Comparison of ENCODE assay signal across 10 mouse cellular contexts in genomic region chr7:115426161-115426982, GRCm38 (mm10).
DNase-seq lines count a peak whose midpoint lies in the region; ATAC-seq lines count a peak whose summit lies in the region.
"Had no signal": no experiment of that assay in that cellular context is flagged by ENCODE, and none has a peak within 500 bp of the region (broad histone marks: within the 10 kb centered on the region; RNA-seq: fewer than 3 reads in every experiment).

No protein-coding gene starts in this region.

- peak; percentile 92 for DNase-seq in heart, adult 11 months
- DNase-seq in heart, postnatal 36 days, result no peak
- DNase-seq in cerebellum, adult 11-12 months, result peak; percentile 25
- DNase-seq in frontal cortex, postnatal 10 days (ENCODE audit: low spot score in 2 of 2), result peak; percentile 18 to 27
- DNase-seq in left cerebral cortex, postnatal 4 days, result peak; percentile 37
- DNase-seq in urinary bladder, postnatal 14 days (ENCODE audit: low spot score), result no peak
- DNase-seq in adrenal gland, adult 18-20 months (ENCODE audit: low spot score in 2 of 2), result no peak
- DNase-seq: lung, adult 18-20 months had no signal

- ATAC-seq in activated CD4-positive, CD25-positive, alpha-beta regulatory T cell, adult 4 months, result no peak
- ATAC-seq: forebrain, embryonic 16.5 days had no signal

- intact Hi-C loops in heart, postnatal 36 days (cut with DNase I), result no loop called here
- intact Hi-C loops in left cerebral cortex, postnatal 4 days (cut with DNase I), result no loop called here

Comparison
In these comparisons a context has a peak if more than half of its experiments do, and no peak if none do; other contexts are left out.
1. DNase-seq: peak in heart, adult 11 months (single experiment), cerebellum, adult 11-12 months (single experiment), frontal cortex, postnatal 10 days (2 of 2) and left cerebral cortex, postnatal 4 days (single experiment); none in heart, postnatal 36 days (0 of 2), urinary bladder, postnatal 14 days (single experiment) and adrenal gland, adult 18-20 months (0 of 2).